Mouse (Mus musculus) E14TG2a.4 (cell line): ENCODE data around the gene Prkacb.

Source experiments
- H3K27me3 ChIP-seq: 2 replicates; pipeline ENCODE4 v1.6.1; 2014; ENCODE audit warnings: low read length, control low read depth; ENCODE audit not compliant: insufficient read depth
- H3K36me3 ChIP-seq: 2 replicates; pipeline ENCODE4 v1.6.1; 2014; ENCODE audit warnings: low read length, control low read depth; ENCODE audit not compliant: insufficient read depth
- H3K4me1 ChIP-seq: replicated peaks from 2 replicates; pipeline ENCODE4 v1.6.1; 2014; ENCODE audit warnings: low read depth, low read length, control low read depth
- H3K4me3 ChIP-seq: replicated peaks from 2 replicates; pipeline ENCODE4 v1.5.1; 2014; ENCODE audit warnings: mild to moderate bottlenecking, low read length
- H3K9me3 ChIP-seq: 2 replicates; pipeline ENCODE4 v1.6.1; 2014; ENCODE audit warnings: low read length, control low read depth
- CTCF ChIP-seq: conservative IDR thresholded peaks from 2 replicates; pipeline ENCODE4 v1.5.1; 2014; ENCODE audit warnings: low read length
- NANOG ChIP-seq: IDR thresholded peaks from 2 replicates; pipeline ENCODE4 v1.6.1; 2014; ENCODE audit warnings: borderline replicate concordance, low read length, mixed read lengths
- POU5F1 ChIP-seq: IDR thresholded peaks from 2 replicates; pipeline ENCODE4 v1.6.1; 2014; ENCODE audit warnings: low read length, borderline replicate concordance

Prkacb gene

DNA sequence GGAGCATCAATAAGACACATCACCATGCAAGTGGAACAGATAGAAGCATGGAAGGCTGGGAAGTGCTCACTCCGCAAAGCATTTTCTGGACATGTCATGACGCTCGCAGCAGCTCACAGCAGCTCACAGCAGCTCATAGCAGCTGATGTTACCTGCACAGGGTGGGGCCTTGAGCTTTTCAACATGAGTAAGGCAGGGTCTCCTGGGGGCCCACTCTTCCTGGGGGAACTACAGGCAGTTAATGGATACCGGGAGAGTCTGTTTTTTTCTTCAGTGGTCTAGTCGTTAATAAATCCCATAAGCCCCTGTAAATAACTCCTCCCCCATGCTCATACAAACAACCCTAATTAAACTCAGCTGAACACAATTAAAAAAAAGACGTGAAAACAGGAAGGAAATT lies 30.7 kb upstream of the Prkacb start:
- Histone ChIP-seq H3K27me3 (no peaks in the 10 kb centered on the region), H3K4me3 (no peak overlapping the region), H3K9me3 (no peaks in the 10 kb centered on the region), H3K36me3 (no peaks in the 10 kb centered on the region), H3K4me1 (no peaks in the 10 kb centered on the region)
- no peak for TF ChIP-seq POU5F1
- no peak for TF ChIP-seq NANOG
- TF ChIP-seq CTCF: no peak

DNA sequence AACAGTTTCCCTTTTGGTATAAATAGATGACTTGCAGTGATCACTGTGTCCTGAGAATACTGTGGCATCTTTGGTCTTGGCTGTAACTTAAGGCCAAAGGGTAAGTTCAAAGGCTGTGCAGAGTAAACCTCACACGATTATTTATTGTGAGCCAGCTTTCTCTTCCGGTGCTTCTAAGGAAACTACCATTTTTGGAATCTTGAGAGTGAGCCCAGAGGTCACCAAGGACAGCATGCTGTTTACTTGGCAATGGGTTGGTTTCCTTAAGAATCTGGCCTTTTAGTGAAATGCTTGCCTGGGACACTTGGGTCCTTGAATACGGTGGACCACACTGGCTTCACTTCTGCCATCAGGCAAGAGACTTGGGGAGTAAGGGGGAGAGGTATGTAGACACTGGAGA lies 30.0 kb upstream of the Prkacb start:
- H3K4me1 ChIP-seq: no peaks in the 10 kb centered on the region
- H3K36me3 ChIP-seq: no peaks in the 10 kb centered on the region
- no peaks in the 10 kb centered on the region for H3K9me3 ChIP-seq
- H3K4me3 ChIP-seq: no peak overlapping the region
- H3K27me3 ChIP-seq: no peaks in the 10 kb centered on the region
- TF ChIP-seq CTCF: no peak
- no peak for TF ChIP-seq NANOG
- TF ChIP-seq POU5F1: no peak

DNA sequence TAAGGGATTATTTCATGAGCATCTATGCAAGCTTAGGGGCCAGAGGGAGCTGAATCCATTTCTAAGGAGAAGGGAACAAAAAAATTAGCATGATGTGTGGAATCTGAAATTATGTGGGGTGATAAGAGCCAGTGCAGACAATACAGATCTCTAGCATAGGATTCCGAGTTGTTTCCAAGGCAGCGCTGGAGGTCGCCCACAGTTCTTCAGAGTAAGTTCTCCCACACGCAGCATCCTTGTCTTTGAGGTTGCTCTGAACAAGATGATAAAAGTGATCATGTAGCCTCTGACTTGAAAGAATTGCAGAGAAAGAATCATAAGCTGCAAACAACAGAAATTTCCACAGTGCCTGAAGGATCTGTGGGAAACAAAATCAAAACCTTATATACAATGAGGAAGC lies 7.9 kb upstream of the Prkacb start:
- H3K4me3 ChIP-seq: no peak overlapping the region
- TF ChIP-seq NANOG (no peak), CTCF (no peak), POU5F1 (no peak)
- no peaks in the 10 kb centered on the region for H3K36me3 ChIP-seq
- H3K27me3 ChIP-seq: no peaks in the 10 kb centered on the region
- no peaks in the 10 kb centered on the region for H3K9me3 ChIP-seq
- no peaks in the 10 kb centered on the region for H3K4me1 ChIP-seq

DNA sequence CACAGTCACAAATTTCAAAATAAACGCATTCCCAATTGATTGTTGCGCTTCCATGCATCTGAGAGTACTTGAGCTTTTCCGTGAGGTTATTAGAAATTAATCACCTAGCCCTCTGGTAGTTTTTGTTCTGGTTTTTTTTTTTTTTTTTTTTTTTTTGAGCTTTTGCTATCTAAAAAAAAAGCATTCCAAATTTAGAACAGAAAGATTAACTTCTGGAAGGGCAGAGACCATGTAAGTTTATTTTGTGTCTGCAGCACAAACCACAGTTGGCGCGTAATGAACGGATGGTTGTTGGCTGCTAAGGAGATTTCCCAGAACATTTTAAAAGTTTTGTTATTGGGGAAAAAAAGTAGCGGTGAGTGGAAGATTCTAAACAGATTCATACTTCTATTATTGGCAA lies 834 bp upstream of the Prkacb start:
- Histone ChIP-seq H3K27me3 (no peaks in the 10 kb centered on the region), H3K36me3 (no peaks in the 10 kb centered on the region), H3K4me1 (peaks cover 12% of the 10 kb centered on the region; the same call in 1 of the 2 replicates), H3K9me3 (no peaks in the 10 kb centered on the region), H3K4me3 (peak overlapping the region; percentile 95)
- TF ChIP-seq CTCF: no peak
- no peak for TF ChIP-seq NANOG
- no peak for TF ChIP-seq POU5F1

DNA sequence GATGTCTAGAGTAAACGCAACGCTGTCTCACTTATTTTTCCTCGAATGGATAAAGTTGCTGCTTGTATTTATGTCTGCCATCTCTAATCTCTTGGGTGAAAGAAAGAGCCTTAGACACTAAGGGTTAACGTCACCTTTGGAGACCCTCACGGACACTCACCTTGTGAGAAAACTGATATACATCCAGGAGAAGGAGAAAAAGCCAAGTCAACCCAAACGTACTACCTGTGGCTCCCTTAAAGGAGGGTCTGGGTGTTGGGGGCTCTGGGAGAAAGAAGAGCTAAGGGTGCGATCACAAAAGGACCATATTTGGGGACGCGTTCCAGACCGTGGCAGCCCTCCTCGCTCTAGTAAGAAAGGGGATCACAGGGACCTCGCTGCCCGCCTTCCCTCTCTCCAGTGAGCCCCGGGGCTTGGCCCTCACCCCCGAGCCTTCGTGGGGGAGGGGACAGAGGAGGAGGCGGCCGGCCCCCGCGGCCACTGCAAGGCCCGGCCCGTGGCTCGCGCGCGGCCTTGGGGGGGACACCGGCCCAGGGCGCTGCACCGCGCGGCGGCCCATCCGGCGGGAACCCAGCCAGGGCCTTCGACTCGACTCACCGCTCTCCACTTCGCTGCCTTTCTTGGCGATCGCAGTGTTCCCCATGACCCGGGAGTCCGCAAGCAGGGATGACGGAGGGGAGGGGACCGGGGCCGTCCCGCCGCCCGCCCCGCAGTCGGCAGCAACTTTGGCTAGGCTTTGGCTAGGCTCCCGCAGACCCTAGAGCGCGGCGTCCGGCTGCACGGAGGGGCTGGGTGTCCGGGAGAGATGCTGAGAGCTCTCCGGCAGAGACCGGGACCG lies 530 bp downstream of the Prkacb start:
- Histone ChIP-seq H3K9me3 (no peaks in the 10 kb centered on the region), H3K36me3 (no peaks in the 10 kb centered on the region), H3K4me3 (peak overlapping the region; percentile 95), H3K4me1 (peaks cover 12% of the 10 kb centered on the region; the same call in 1 of the 2 replicates), H3K27me3 (no peaks in the 10 kb centered on the region)
- no peak for TF ChIP-seq CTCF
- no peak for TF ChIP-seq NANOG
- no peak for TF ChIP-seq POU5F1

DNA sequence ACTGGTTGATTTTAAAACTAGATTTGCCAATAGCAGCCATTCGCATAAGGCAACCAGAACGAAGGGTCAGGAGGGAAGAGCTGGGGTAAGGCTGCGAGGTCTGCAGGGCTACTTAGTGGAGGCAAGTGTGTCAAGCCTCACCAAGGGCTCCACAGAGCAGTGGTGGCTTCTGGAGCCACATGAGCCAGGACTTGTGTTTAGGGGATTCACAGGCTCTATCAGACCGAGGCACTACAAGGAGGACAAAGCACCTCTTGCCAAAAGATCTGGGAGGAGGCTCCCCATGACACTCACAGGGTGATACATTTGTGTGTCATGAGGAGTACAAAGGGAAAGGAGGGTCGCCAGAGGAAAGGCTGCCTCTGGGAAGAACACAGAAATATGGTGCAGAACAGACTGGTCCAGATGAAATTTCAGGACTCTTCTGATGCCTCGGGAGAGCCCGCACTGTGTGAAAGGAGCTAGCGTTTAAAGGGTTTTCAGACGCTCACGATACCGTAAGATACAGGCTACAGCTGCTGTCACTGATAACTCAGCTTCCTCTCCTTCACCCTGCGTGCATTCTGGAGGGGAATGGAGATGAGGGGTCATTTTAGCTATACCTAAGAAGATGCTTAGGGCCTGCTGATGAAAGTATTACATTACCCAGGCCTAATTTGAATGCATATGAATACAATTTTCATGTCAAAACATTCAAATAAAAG lies 19.1 kb downstream of the Prkacb start:
- no peaks in the 10 kb centered on the region for H3K36me3 ChIP-seq
- no peaks in the 10 kb centered on the region for H3K27me3 ChIP-seq
- no peak overlapping the region for H3K4me3 ChIP-seq
- H3K9me3 ChIP-seq: no peaks in the 10 kb centered on the region
- H3K4me1 ChIP-seq: no peaks in the 10 kb centered on the region
- TF ChIP-seq CTCF: no peak
- no peak for TF ChIP-seq NANOG
- TF ChIP-seq POU5F1: no peak

DNA sequence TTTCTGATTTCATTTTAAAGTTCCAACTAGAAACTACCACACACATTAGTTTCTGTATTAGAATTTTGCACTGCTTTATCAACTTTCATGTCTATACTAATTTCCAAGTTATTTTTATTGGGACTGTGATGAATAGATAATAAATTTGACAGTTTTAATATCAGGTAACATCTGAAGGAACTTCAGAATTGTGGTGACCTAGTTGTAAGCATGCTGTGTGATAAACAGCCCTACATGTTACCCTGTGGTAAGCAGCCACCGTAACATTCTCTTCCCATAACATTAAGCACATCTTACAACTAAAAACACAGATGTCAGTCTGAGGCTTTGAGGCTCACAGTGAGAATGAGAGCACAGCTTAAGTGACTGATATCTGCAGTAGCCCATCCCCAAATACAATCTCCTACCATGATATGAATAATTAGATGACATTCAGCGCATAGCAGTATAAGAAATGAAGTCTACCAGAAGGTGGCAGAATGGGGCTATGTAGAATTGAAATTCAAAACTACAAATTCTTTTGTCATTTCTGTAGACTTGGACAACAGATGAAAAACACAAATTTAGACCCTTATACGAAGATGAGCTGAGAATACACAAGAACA lies 20.5 kb downstream of the Prkacb start:
- no peaks in the 10 kb centered on the region for H3K36me3 ChIP-seq
- H3K4me3 ChIP-seq: no peak overlapping the region
- H3K27me3 ChIP-seq: no peaks in the 10 kb centered on the region
- H3K4me1 ChIP-seq: no peaks in the 10 kb centered on the region
- H3K9me3 ChIP-seq: no peaks in the 10 kb centered on the region
- TF ChIP-seq NANOG (no peak), CTCF (no peak), POU5F1 (no peak)

DNA sequence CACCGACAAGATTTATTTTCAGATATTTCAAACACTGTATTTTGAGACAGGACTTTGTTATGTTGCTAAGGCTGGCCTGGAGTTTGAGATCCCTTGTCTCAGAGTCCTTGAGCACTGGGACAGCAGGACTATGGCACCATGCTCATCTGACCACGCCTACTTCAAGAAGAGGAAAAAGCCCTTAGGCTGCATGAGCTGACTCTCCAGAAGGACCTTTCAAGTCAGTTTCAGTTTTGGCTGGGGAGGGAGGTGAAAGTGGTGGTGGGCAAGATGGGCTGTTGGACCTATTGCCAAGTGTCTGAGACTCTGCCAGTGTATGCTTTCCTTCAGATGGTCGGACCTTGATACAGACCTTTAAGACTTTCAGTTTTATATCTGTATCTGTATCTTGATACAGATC lies 28.6 kb downstream of the Prkacb start:
- H3K4me3 ChIP-seq: no peak overlapping the region
- no peaks in the 10 kb centered on the region for H3K36me3 ChIP-seq
- H3K4me1 ChIP-seq: peaks cover 9% of the 10 kb centered on the region; the same call in 1 of the 2 replicates
- no peak for TF ChIP-seq POU5F1
- no peak for TF ChIP-seq NANOG
- no peak for TF ChIP-seq CTCF
- H3K9me3 ChIP-seq: peaks cover 4% of the 10 kb centered on the region; the same call in 1 of the 2 replicates
- no peaks in the 10 kb centered on the region for H3K27me3 ChIP-seq
